Mouse (Mus musculus) neutrophil, adult 59 days (primary cell): ENCODE results near the gene RPS10-NUDT3. TPM values are rescaled to one million over a fixed set of nuclear protein-coding genes. Genes with fewer than 3 reads are reported as not detected.

Experiments used
- total RNA-seq, 2 experiments: library from RNA; stranded (reverse); gene quantifications; 1 replicate in 1 of 2; 2 replicates in 1 of 2; pipeline ENCODE4 v1.2.4; 2023

RPS10-NUDT3 gene
- not detected for total RNA-seq

DNA sequence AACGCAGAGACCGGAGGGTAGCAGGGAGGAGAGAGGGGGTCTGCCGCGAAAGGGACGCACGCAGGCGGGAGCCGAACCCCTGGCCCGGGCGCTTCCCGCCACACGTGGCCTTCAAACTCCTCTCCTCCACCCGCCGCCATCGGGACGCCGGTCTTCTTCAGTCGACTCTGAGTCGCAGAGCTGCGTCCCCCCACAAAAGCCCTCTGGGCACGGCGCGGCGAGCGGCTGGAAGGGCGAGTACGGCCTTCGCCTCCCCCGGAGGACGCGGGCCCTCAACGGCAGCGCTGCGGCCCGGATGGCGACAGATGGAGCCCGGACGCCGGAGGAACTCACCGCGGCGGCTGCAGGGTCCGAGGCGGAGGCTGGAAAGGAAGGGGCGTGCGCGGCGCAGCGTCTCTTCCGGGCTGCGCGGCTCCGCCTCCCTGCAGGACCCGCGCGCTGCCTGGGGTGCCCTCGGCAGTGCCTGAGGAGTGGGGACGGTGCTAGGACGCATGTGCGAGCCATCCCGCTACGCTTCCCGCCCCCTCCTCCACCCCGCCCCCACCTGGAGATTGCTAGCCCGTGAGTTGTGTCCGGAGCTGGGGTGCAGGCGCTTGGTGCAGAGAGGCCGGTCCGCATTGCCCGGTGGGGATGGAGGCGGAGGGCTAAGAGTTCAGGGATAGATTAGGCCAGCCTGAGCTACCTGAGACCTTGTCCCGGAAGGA, at the start of gene RPS10-NUDT3:
Gene RPS10-NUDT3 (minus strand): TSS at position 352 of the 704 bp plus-strand sequence.

DNA sequence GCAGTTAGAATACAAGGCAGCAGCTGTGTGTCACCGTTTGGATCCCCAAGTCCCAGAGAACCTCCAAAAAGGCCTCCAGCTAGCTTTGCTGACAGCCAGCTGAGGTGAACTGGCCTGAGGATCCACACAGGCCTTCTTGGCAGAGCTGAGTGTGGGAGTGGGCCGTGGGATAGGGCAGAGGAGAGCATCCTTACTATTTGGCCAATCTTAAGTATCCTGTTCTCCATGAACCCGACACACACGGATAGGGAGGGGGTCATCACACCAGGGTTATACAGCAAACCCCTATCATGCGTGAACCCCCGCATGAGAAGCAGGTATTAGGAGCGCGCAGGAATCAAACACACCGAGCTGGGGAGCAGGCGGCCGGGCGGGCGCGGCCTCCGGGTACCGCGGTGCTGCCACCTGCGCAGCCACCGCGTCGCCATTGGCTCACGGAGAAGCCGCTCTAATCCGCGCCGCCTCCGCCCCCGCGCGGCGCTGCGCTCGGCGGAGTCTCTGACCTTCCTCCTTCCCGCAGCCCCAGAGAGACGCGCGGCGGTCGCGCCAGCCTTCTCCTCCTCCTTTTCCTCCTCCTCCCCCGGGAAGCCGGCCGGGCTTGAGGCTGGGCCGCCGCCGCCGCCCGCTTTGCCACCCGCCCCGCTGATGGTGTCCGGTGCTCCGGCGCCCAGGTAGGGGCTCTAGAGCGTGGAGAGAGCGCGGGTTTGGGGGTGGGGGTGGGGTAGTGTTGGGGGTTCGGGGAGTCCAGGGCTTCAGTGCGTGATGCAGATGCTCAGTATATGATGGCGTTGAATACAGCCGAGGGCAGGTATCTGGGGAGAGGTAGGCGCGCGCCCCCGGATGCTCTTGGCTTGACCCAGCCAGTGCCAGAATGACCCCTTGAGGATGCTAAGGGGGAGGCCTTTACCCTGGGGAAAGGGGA, 20.3 kb upstream of the RPS10-NUDT3 start, which contains the start of gene Pacsin1:
Gene Pacsin1 (plus strand): TSS at position 421 of the 922 bp plus-strand sequence.

DNA sequence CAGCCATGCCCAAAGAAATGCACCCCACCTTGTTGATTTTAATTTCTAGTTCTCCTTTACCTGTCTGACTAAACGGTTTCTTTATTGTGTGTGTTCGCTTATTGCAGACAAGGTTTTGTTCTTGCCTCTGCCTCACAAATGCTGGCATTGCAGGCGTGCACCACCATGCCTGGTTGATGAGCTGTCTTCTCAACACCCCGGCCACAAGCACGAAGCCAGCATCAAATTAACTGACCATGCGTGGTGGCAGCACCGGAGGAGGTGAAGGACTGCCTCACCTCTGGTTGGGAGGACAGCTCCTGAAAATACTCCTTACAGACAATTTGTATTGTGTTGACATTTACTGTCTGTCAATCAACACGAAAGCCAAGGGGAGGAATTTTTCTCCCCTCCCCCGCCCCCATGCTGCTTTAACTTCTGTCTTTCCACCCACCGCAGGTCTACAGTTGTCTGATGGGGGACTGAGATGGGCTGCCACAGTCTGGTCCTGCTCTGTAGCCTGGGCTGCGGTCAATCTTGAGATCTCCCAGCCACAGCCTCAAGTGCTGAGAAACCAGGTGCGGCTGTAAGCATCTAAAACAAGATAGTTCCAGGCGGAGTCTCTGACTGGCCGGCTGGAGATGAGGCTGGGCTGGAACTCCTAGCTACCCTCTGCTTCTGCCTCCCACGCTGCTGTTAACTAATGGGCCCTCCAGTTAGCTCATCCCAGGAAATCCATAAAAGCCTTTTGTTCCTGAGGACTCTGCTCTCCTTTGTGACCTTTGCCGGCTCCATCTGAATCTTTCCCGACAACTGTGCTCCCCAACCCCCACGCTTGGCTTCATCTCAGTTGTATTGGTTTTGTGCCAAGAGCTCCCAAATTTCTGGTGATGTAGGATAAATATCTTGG, 1.4 kb upstream of the RPS10-NUDT3 start, which contains the start of gene Rps10:
Gene Rps10 (minus strand): TSS at position 538 of the 889 bp plus-strand sequence.

DNA sequence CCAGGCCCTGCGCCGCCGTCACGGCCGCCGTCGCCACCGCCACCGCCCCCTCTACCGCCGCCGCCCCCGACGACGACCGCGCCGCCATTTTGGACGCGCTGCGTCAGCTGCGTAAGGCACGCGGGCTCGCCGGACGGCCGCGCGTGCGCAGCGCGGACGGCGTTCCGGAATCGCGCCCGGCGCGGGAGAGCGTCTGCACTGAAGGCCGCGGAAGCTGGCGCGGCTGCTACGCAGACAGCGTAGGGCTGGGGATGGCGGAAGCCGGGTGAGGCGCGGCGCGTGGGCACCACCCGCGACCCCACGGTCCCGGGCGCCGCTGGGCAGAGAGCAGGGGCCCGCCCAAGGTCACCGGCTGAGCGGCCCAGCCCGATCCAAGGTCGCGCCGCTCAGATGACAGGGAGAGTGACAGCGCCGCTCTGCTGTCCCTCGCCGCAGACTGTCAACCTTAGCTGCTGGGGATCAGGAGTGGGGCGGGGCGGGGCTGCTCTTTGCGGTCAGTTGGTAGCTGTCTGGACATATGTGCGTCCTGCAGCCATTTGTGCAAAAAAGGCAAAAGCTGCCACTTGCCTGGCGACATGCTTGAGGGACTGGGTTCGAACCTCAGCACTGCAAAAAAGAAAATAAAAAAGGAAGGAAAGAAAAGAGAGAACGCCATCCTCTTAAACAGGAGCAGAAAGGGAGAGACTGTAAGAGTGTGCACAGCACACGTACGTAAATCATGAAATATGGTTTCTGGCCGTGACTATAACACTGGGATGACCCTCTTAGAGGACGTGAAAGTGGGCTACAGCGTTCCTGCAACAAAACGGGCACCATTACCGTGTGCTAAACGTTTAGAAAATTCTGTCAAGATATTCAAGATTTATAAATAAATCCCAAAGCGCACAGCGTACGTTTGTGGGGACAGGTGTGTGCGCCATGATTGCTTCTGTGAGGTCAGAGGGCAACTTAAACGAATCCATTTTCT, 11.4 kb downstream of the RPS10-NUDT3 start, which contains the start of gene Nudt3:
Gene Nudt3 (minus strand): TSS at position 136 of the 967 bp plus-strand sequence.

DNA sequence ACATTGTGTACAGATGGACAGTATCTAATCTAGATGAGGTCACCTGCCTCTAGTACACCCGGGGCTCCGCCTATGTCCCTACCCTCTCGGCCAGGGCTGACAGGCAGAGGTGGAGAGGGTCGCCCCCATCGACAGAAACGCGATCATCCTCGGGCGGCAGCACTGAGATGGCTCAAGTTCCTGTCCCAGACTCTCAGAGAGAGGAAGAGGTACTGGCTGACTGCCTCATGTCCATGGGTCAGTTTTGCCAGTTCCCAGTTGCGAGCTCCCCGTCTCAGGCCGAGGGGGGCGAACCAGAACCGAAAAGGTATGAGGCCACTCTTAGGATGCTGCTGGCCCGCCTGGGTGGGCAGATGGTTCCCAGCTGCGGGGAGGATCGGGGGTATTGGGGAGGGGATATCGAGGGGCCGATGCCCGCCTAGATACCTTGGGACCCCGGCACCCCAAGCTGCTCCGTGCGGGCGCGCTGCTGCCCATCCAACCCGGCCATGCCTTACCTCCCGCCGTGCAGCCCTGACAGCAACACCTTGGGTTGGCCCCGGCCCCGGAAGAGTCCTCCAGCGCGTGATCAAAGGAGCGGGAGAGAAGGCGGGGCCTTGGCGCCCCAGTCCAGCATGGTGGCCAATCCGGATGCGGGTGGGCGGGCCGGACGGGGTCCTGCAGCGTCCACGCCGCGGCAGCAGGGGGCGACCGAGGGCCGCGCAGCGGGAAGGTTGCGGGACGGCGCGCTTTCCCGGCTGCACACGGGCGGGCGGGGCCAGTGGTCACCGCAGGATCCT, 69.7 kb downstream of the RPS10-NUDT3 start, which contains the start of gene AI413582:
Gene AI413582 (minus strand): TSS at position 594 of the 779 bp plus-strand sequence.

DNA sequence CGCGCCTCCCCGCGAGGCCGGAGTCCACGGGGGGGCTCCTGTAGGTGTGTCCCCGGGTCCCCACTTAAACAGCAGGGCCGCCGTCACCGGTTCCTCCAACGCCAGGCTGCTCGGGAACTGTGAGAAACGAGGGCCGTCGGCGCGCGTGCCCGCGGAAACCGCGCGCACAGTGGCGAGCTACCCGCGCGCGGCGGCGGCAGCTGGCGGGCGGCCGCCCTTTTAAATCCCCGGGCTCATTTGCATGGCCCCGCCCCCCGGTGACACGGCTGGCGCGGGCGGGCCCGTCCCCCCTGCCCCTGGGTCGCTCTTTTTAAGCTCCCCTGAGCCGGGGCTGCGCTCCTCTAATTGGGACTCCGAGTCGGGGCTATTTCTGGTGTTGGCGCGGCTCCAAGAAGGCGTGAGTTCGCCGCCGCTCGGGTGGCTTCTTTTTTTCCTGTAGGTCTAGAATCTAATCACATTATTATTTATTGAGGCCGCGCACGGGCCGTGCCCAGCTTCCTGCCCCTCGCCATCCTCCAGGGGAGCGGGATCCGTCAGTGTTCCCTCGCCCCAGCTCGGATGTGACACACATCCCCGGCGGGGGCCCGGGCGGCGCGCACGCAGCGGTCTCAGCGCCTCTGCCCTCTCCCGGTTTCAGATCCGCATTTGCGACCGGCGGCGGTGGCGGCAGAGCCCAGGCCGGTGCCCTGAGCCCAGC, 78.6 kb downstream of the RPS10-NUDT3 start, which contains the start of gene Hmga1:
Gene Hmga1 (plus strand): TSS at position 183 of the 697 bp plus-strand sequence.

Other genes with a start within 250 kb of the RPS10-NUDT3 start
- gene Grm4, start 113.8 kb downstream of the RPS10-NUDT3 start, total RNA-seq: under 1 TPM in 1 of 2 experiments, not detected in 1; 0.09 TPM
- 10 to 100 TPM; 63.8 to 70.1 TPM for gene Hmga1, start 78.7 kb downstream of the RPS10-NUDT3 start, total RNA-seq
- 10 to 100 TPM; 30.3 to 36.6 TPM for gene AI413582, start 69.5 kb downstream of the RPS10-NUDT3 start, total RNA-seq
- gene Nudt3, start 11.7 kb downstream of the RPS10-NUDT3 start, total RNA-seq: 10 to 100 TPM; 54.9 to 58.2 TPM
- 100 to 1,000 TPM; 724 to 797 TPM for gene Rps10, start 1.4 kb upstream of the RPS10-NUDT3 start, total RNA-seq
- under 1 TPM in 1 of 2 experiments, not detected in 1; 0.11 TPM for gene Pacsin1, start 20.3 kb upstream of the RPS10-NUDT3 start, total RNA-seq
- not detected for gene Spdef, start 93.7 kb upstream of the RPS10-NUDT3 start, total RNA-seq
- 10 to 100 TPM; 53.6 to 58.5 TPM for gene D17Wsu92e, start 185.4 kb upstream of the RPS10-NUDT3 start, total RNA-seq
- 10 to 100 TPM; 68.3 to 69.9 TPM for gene Snrpc, start 202.9 kb upstream of the RPS10-NUDT3 start, total RNA-seq
- gene Uhrf1bp1, start 221.2 kb upstream of the RPS10-NUDT3 start, total RNA-seq: 1 to 10 TPM; 6.8 to 7.4 TPM